Mouse (Mus musculus): ENCODE data around the gene Msx1. TPM values are rescaled to one million over a fixed set of nuclear protein-coding genes. Genes with fewer than 3 reads are reported as not detected.

Gene Msx1
- total and polyA plus RNA-seq, 2 experiments from 2014 or later, result 20.6 to 26.2 TPM

DNA sequence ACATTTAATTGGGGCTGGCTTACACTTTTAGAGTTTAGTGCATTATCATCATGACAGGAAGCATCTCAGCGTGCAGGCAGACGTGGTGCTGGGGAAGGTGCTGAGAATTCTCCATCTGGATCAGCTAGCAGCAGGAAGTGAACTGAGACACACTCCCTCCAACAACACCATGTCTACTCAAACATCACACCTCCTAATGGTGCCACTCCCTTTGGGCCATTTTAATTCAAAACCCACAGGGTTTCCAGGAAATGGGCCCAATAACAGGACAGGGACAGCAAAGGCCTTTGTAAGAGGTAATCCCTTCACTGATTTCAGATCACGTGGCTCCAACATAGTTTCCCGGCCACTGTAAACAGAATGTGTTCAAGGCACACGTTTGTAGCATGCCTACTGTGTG is 31.7 kb upstream of the Msx1 start:
- no peaks in the 10 kb centered on the region for H3K27me3 ChIP-seq (ENCODE audit: insufficient read depth, low read length)
- H3K27ac ChIP-seq, result no peak overlapping the region
- no peaks in the 10 kb centered on the region for H3K9me3 ChIP-seq (ENCODE audit: low read length)
- no peak for DNase-seq (ENCODE audit: low spot score)
- H3K4me2 ChIP-seq (ENCODE audit: low read depth, low read length), result no peak overlapping the region
- H3K36me3 ChIP-seq (ENCODE audit: insufficient read depth, low read length), result no peaks in the 10 kb centered on the region
- H3K4me1 ChIP-seq (ENCODE audit: insufficient read depth, low read length), result peaks cover 7% of the 10 kb centered on the region; the same call in 1 of the 2 replicates
- no peak overlapping the region for H3K4me3 ChIP-seq (ENCODE audit: low read length)
- no peak overlapping the region for H3K9ac ChIP-seq (replicated peaks; ENCODE audit: low read length)
- no peak for TF ChIP-seq CTCF (IDR thresholded peaks at IDR 0.05; ENCODE audit: low read depth)
- ATAC-seq, result no peak
- 65% methylated on average over 5 of the region's 5 CpGs for WGBS

DNA sequence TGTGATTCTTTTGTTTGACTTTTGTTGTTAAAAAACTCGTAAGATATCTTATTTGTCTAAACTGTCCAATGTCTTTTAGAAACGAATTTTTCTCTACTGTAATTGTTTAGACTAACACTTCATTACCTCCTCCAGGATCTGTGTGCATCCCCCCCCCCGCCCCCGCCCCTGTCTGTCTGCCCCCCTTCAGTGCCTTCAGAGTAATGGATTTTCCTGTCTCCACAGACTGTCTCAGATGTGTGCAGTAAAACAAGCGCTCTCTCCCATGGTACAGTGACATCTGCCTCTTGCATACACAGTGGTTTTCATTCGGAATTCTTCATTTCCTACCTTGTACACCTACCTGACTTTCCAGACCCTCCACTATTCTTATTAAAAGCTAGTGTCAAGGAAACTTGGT is 29.9 kb upstream of the Msx1 start:
- 77% methylated on average over 6 of the region's 6 CpGs for WGBS
- Histone ChIP-seq H3K36me3 (ENCODE audit: insufficient read depth, low read length) (no peaks in the 10 kb centered on the region), H3K9me3 (ENCODE audit: low read length) (no peaks in the 10 kb centered on the region), H3K4me3 (ENCODE audit: low read length) (no peak overlapping the region), H3K4me2 (ENCODE audit: low read depth, low read length) (no peak overlapping the region), H3K27me3 (ENCODE audit: insufficient read depth, low read length) (no peaks in the 10 kb centered on the region), H3K4me1 (ENCODE audit: insufficient read depth, low read length) (no peaks in the 10 kb centered on the region), H3K9ac (replicated peaks; ENCODE audit: low read length) (no peak overlapping the region), H3K27ac (no peak overlapping the region)
- DNase-seq (ENCODE audit: low spot score) (no peak), ATAC-seq (no peak)
- TF ChIP-seq CTCF (IDR thresholded peaks at IDR 0.05; ENCODE audit: low read depth), result no peak

DNA sequence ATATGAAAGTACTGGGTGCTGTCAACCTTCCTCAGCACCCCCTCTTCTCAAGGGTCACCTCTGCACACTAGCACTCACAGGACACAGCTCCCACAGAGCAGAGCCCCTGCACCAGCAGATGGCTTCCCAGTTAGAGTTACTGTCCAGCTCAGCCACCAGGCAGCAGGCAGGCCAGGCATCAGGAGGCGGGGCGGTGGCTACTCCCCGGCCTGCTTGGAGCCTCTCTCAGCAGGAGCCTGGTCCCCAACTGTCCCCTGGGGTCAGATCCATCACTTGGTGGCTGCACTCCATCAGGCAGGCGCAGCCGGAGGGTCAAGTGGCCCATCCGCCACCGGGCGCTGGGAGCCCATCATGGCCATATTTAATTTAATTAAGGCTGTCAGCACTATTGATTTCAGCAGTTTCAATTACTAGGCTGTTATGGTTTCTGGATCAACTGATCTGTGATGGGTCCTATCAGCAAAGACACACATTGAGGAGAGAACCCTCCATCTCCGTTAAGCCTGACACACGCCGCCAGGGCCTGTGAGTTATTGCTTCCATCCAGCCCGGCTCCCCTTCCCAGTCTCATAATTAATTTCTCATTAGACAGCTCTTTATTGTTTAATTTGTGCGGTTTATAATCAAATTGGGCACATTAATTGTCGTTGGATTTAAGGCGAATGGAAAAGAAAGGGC is 27.1 kb upstream of the Msx1 start:
- Histone ChIP-seq H3K4me3 (ENCODE audit: low read length) (no peak overlapping the region), H3K36me3 (ENCODE audit: insufficient read depth, low read length) (no peaks in the 10 kb centered on the region), H3K27ac (no peak overlapping the region), H3K9ac (replicated peaks; ENCODE audit: low read length) (no peak overlapping the region), H3K27me3 (ENCODE audit: insufficient read depth, low read length) (no peaks in the 10 kb centered on the region), H3K4me2 (ENCODE audit: low read depth, low read length) (no peak overlapping the region), H3K4me1 (ENCODE audit: insufficient read depth, low read length) (no peaks in the 10 kb centered on the region), H3K9me3 (ENCODE audit: low read length) (no peaks in the 10 kb centered on the region)
- peak; percentile 43; the same call in 1 of the 2 replicates for ATAC-seq
- DNase-seq (ENCODE audit: low spot score), result no peak
- 52% methylated on average over 15 of the region's 15 CpGs for WGBS
- no peak for TF ChIP-seq CTCF (IDR thresholded peaks at IDR 0.05; ENCODE audit: low read depth)

DNA sequence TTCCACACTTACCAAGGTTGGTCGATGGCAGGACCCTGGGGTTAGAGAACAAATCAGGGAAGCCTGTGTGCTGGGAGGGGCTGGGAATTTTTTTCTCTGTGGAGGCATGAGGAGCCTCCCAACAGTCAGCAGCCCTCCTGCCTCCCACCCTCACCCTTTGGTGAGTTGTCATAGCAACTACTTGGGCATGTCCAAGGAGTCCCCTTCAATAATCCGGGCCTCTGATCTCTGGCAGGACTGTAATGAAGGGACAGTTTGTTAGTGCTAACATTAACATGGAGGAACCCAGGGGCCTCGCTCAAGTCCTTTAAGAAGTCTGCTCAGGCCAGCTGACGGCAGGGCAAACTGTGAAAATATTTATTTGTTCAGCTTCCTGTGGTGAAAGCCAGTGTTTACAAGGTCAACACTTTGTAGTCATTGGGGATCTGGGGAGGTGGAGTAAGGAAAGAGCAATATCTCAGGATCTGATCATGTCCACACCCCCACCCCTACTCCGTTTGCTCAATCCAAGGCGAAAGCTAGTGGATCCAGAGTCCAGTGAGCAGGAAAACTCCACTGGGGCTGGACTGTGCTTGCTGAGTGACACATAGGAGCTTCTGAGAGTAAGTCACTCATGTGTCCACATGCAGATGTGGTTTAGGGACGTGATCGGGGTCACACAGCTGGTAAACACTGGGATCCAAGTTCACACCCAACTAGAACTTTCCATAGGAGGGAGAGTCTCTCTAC is 24.8 kb upstream of the Msx1 start:
- H3K9me3 ChIP-seq (ENCODE audit: low read length), result no peaks in the 10 kb centered on the region
- H3K4me1 ChIP-seq (ENCODE audit: insufficient read depth, low read length), result no peaks in the 10 kb centered on the region
- no peak for DNase-seq (ENCODE audit: low spot score)
- WGBS, result 43% methylated on average over 8 of the region's 8 CpGs
- H3K9ac ChIP-seq (replicated peaks; ENCODE audit: low read length), result no peak overlapping the region
- H3K4me3 ChIP-seq (ENCODE audit: low read length), result no peak overlapping the region
- no peaks in the 10 kb centered on the region for H3K36me3 ChIP-seq (ENCODE audit: insufficient read depth, low read length)
- H3K27me3 ChIP-seq (ENCODE audit: insufficient read depth, low read length), result no peaks in the 10 kb centered on the region
- no peak for ATAC-seq
- no peak overlapping the region for H3K4me2 ChIP-seq (ENCODE audit: low read depth, low read length)
- no peak overlapping the region for H3K27ac ChIP-seq
- no peak for TF ChIP-seq CTCF (IDR thresholded peaks at IDR 0.05; ENCODE audit: low read depth)

DNA sequence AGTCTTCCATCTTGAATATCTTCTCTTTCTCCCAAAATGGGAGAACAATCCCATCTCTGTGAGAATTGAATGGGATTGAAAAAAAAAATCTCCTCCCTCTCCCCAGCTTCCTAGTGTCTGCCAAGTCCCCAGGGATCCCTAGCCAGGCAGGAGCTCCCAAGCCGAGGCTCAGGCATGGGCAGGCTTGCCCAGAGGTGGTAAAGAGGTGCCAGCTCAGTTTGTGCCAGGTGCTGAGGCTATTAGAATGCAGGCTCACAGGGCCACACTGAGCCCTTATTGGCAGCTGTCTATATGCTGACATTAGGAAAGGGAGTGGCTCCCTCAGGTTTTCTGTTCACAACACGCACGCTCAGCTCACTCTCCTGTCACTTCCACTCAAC is 11.9 kb upstream of the Msx1 start:
- H3K4me1 ChIP-seq (ENCODE audit: insufficient read depth, low read length), result peaks cover 6% of the 10 kb centered on the region; the same call in 1 of the 2 replicates
- TF ChIP-seq CTCF (IDR thresholded peaks at IDR 0.05; ENCODE audit: low read depth), result no peak
- no peak overlapping the region for H3K4me3 ChIP-seq (ENCODE audit: low read length)
- no peaks in the 10 kb centered on the region for H3K9me3 ChIP-seq (ENCODE audit: low read length)
- H3K36me3 ChIP-seq (ENCODE audit: insufficient read depth, low read length), result no peaks in the 10 kb centered on the region
- WGBS, result 32% methylated on average over 3 of the region's 3 CpGs
- peak; percentile 16; the same call in 1 of the 2 replicates for ATAC-seq
- no peak overlapping the region for H3K4me2 ChIP-seq (ENCODE audit: low read depth, low read length)
- no peak overlapping the region for H3K9ac ChIP-seq (replicated peaks; ENCODE audit: low read length)
- DNase-seq (ENCODE audit: low spot score), result peak; percentile 10
- no peak overlapping the region for H3K27ac ChIP-seq
- H3K27me3 ChIP-seq (ENCODE audit: insufficient read depth, low read length), result peaks cover 46% of the 10 kb centered on the region

DNA sequence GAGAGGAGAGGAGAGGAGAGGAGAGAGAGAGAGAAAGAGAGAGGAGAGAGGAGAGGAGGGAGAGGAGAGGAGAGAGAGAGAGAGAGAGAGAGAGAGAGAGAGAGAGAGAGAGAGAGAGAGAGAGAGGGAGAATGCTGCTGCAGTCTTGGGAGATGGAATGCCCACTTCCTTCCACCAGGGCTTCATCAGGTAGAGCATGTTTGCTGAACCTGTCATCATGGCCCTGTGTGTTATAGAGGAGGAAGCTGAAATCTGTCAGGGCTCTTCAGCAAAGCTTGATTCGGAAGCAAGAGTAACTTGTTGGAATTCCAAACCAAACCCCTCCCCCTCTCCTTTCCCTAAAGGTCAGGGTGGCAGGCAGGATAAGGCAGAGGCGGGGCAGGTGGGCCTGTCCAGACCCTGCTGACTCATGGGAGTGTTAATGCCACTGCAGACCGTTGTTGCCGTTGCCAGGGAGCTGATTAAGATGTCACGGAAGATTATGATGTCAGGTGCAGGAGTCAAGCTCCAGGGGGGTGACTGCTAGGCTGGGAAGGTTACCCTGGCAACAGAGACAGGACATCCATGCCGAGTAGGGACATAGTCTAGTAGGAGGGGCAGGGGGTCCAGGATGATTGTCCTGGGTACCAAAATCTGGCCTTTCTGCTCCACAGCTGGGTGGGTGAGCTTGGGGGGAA is 11.3 kb upstream of the Msx1 start:
- Histone ChIP-seq H3K4me2 (ENCODE audit: low read depth, low read length) (no peak overlapping the region), H3K27ac (no peak overlapping the region), H3K9ac (replicated peaks; ENCODE audit: low read length) (no peak overlapping the region), H3K27me3 (ENCODE audit: insufficient read depth, low read length) (peaks cover 52% of the 10 kb centered on the region), H3K4me3 (ENCODE audit: low read length) (no peak overlapping the region), H3K4me1 (ENCODE audit: insufficient read depth, low read length) (peaks cover 6% of the 10 kb centered on the region; the same call in 1 of the 2 replicates), H3K9me3 (ENCODE audit: low read length) (no peaks in the 10 kb centered on the region), H3K36me3 (ENCODE audit: insufficient read depth, low read length) (no peaks in the 10 kb centered on the region)
- 5% methylated on average over 6 of the region's 6 CpGs for WGBS
- no peak for TF ChIP-seq CTCF (IDR thresholded peaks at IDR 0.05; ENCODE audit: low read depth)
- DNase-seq (ENCODE audit: low spot score), result peak; percentile 74
- peak; percentile 74 for ATAC-seq

Measured in hindbrain, postnatal 0 days (tissue).